Mouse (Mus musculus) neural tube, embryonic 12.5 days (tissue): ENCODE measurements around the gene Pemt. TPM values are rescaled to one million over a fixed set of nuclear protein-coding genes. Genes with fewer than 3 reads are reported as not detected.

Source experiments
- ATAC-seq: fragments of 200-750 bp; cut with Nextera tagmentation; 2 replicates; pipeline ENCODE4 v1.8.0; 2017; ENCODE audit warnings: low read depth, mild to moderate bottlenecking, moderate TSS enrichment, moderate library complexity; ENCODE audit not compliant: low FRiP score
- H3K27ac ChIP-seq: fragments of 300-500 bp; sonication (generic); 2 replicates; pipeline ENCODE4 v1.5.1; 2016
- H3K27me3 ChIP-seq: fragments of 300-500 bp; sonication (generic); replicated peaks from 2 replicates; pipeline ENCODE4 v1.6.1; 2016; ENCODE audit warnings: mild to moderate bottlenecking
- H3K36me3 ChIP-seq: fragments of 300-500 bp; sonication (generic); 2 replicates; pipeline ENCODE4 v1.6.1; 2016; ENCODE audit warnings: mild to moderate bottlenecking
- H3K4me1 ChIP-seq: fragments of 300-500 bp; sonication (generic); 2 replicates; pipeline ENCODE4 v1.6.1; 2016
- H3K4me2 ChIP-seq: fragments of 300-500 bp; sonication (generic); replicated peaks from 2 replicates; pipeline ENCODE4 v1.6.1; 2016; ENCODE audit warnings: mild to moderate bottlenecking
- H3K4me3 ChIP-seq: fragments of 300-500 bp; sonication (generic); 2 replicates; pipeline ENCODE4 v1.5.1; 2016
- H3K9ac ChIP-seq: fragments of 300-500 bp; sonication (generic); 2 replicates; pipeline ENCODE4 v1.6.1; 2016; ENCODE audit warnings: mild to moderate bottlenecking
- H3K9me3 ChIP-seq: fragments of 300-500 bp; sonication (generic); 2 replicates; pipeline ENCODE4 v1.6.1; 2016; ENCODE audit warnings: mild to moderate bottlenecking
- WGBS: fragments of 180-500 bp; shearing (Covaris S2); methylation state at CpG from one replicate; pipeline ENCODE4 v1.1.7; 2016; 5-methylcytosine and 5-hydroxymethylcytosine counted together
- polyA plus RNA-seq: library from polyadenylated mRNA; unstranded; fragments of >200 nt; fragmentation: Nextera tagmentation; extraction: Ambion mirVana; gene quantifications from 2 replicates; pipeline ENCODE4 v1.2.1, GENCODE M21; 2016

The Pemt gene
- polyA plus RNA-seq, 1 experiment from 2014 or later, result 6.1 TPM

- 78% methylated on average over 15 of the region's 15 CpGs for WGBS
- Histone ChIP-seq H3K4me1 (no peaks in the 10 kb centered on the region), H3K27me3 (no peaks in the 10 kb centered on the region)
Observed at GRCm38 (mm10) chr11:60073936-60074502, 27.7 kb upstream of the Pemt start.

GRCm38 (mm10) chr11:60073121-60073520, 26.8 kb upstream of the Pemt start:
- Histone ChIP-seq H3K4me1 (no peaks in the 10 kb centered on the region), H3K9ac (no peak overlapping the region), H3K36me3 (no peaks in the 10 kb centered on the region), H3K27ac (no peak overlapping the region), H3K27me3 (no peaks in the 10 kb centered on the region), H3K9me3 (no peaks in the 10 kb centered on the region), H3K4me3 (no peak overlapping the region), H3K4me2 (no peak overlapping the region)
- ATAC-seq, result no peak

More at GRCm38 (mm10) chr11:60073936-60074502, 27.7 kb upstream of the Pemt start:
- Histone ChIP-seq H3K36me3 (no peaks in the 10 kb centered on the region), H3K4me3 (no peak overlapping the region), H3K4me2 (no peak overlapping the region), H3K9ac (no peak overlapping the region), H3K9me3 (no peaks in the 10 kb centered on the region), H3K27ac (no peak overlapping the region)
- no peak for ATAC-seq

- WGBS, result 90% methylated on average over 6 of the region's 6 CpGs
- Histone ChIP-seq H3K4me3 (no peak overlapping the region), H3K9ac (no peak overlapping the region), H3K27ac (no peak overlapping the region), H3K4me2 (no peak overlapping the region), H3K9me3 (no peaks in the 10 kb centered on the region), H3K36me3 (no peaks in the 10 kb centered on the region), H3K27me3 (no peaks in the 10 kb centered on the region), H3K4me1 (no peaks in the 10 kb centered on the region)
- no peak for ATAC-seq
Observed at GRCm38 (mm10) chr11:60071221-60071620, 24.9 kb upstream of the Pemt start.

- Histone ChIP-seq H3K4me3 (no peak overlapping the region), H3K9ac (no peak overlapping the region), H3K36me3 (no peaks in the 10 kb centered on the region), H3K27me3 (no peaks in the 10 kb centered on the region), H3K27ac (no peak overlapping the region), H3K4me2 (no peak overlapping the region), H3K9me3 (no peaks in the 10 kb centered on the region), H3K4me1 (no peaks in the 10 kb centered on the region)
- no peak for ATAC-seq
- WGBS, result 42% methylated on average over 8 of the region's 8 CpGs
Observed at GRCm38 (mm10) chr11:60070599-60070998, 24.3 kb upstream of the Pemt start.

- no peak overlapping the region for H3K9ac ChIP-seq
- no peak overlapping the region for H3K4me3 ChIP-seq
- ATAC-seq, result no peak
- H3K9me3 ChIP-seq, result no peaks in the 10 kb centered on the region
- no peaks in the 10 kb centered on the region for H3K36me3 ChIP-seq
- H3K4me2 ChIP-seq, result no peak overlapping the region
- no peak overlapping the region for H3K27ac ChIP-seq
- H3K27me3 ChIP-seq, result no peaks in the 10 kb centered on the region
- no peaks in the 10 kb centered on the region for H3K4me1 ChIP-seq
Observed at GRCm38 (mm10) chr11:60068631-60069030, 22.3 kb upstream of the Pemt start.

- no peak overlapping the region for H3K4me2 ChIP-seq
- H3K9me3 ChIP-seq, result no peaks in the 10 kb centered on the region
- H3K36me3 ChIP-seq, result no peaks in the 10 kb centered on the region
- no peak overlapping the region for H3K4me3 ChIP-seq
- H3K9ac ChIP-seq, result no peak overlapping the region
- no peak overlapping the region for H3K27ac ChIP-seq
- no peaks in the 10 kb centered on the region for H3K4me1 ChIP-seq
- H3K27me3 ChIP-seq, result no peaks in the 10 kb centered on the region
- ATAC-seq, result no peak
- WGBS, result 93% methylated on average over 4 of the region's 4 CpGs
Observed at GRCm38 (mm10) chr11:60067646-60068045, 21.4 kb upstream of the Pemt start.

GRCm38 (mm10) chr11:60065267-60065666, 19.0 kb upstream of the Pemt start:
- Histone ChIP-seq H3K36me3 (no peaks in the 10 kb centered on the region), H3K27ac (no peak overlapping the region), H3K4me3 (no peak overlapping the region), H3K27me3 (no peaks in the 10 kb centered on the region), H3K9ac (no peak overlapping the region), H3K4me1 (no peaks in the 10 kb centered on the region), H3K4me2 (no peak overlapping the region), H3K9me3 (no peaks in the 10 kb centered on the region)
- WGBS, result 83% methylated on average over 1 of the region's 1 CpGs
- no peak for ATAC-seq

- ATAC-seq, result no peak
- Histone ChIP-seq H3K9ac (no peak overlapping the region), H3K4me1 (no peaks in the 10 kb centered on the region), H3K4me2 (no peak overlapping the region), H3K27ac (no peak overlapping the region), H3K27me3 (no peaks in the 10 kb centered on the region), H3K9me3 (no peaks in the 10 kb centered on the region), H3K36me3 (no peaks in the 10 kb centered on the region), H3K4me3 (no peak overlapping the region)
- WGBS, result 78% methylated on average over 4 of the region's 4 CpGs
Observed at GRCm38 (mm10) chr11:60061504-60062006, 15.3 kb upstream of the Pemt start.

- Histone ChIP-seq H3K9me3 (no peaks in the 10 kb centered on the region), H3K4me3 (no peak overlapping the region), H3K36me3 (no peaks in the 10 kb centered on the region), H3K9ac (no peak overlapping the region), H3K27ac (no peak overlapping the region), H3K27me3 (no peaks in the 10 kb centered on the region), H3K4me1 (no peaks in the 10 kb centered on the region), H3K4me2 (no peak overlapping the region)
- 95% methylated on average over 2 of the region's 2 CpGs for WGBS
- ATAC-seq, result no peak
Observed at GRCm38 (mm10) chr11:60060026-60060425, 13.7 kb upstream of the Pemt start.

- 91% methylated on average over 10 of the region's 10 CpGs for WGBS
Observed at GRCm38 (mm10) chr11:60058441-60058840, 12.2 kb upstream of the Pemt start.

GRCm38 (mm10) chr11:60057987-60058386, 11.7 kb upstream of the Pemt start:
- no peak overlapping the region for H3K4me2 ChIP-seq
- no peaks in the 10 kb centered on the region for H3K4me1 ChIP-seq
- no peaks in the 10 kb centered on the region for H3K36me3 ChIP-seq
- no peak overlapping the region for H3K9ac ChIP-seq
- H3K9me3 ChIP-seq, result no peaks in the 10 kb centered on the region
- no peak overlapping the region for H3K27ac ChIP-seq
- no peak for ATAC-seq
- no peaks in the 10 kb centered on the region for H3K27me3 ChIP-seq
- H3K4me3 ChIP-seq, result no peak overlapping the region
- WGBS, result 78% methylated on average over 2 of the region's 2 CpGs

More at GRCm38 (mm10) chr11:60058441-60058840, 12.2 kb upstream of the Pemt start:
- Histone ChIP-seq H3K9me3 (no peaks in the 10 kb centered on the region), H3K27ac (no peak overlapping the region), H3K4me3 (no peak overlapping the region), H3K9ac (no peak overlapping the region), H3K27me3 (no peaks in the 10 kb centered on the region), H3K4me1 (no peaks in the 10 kb centered on the region), H3K36me3 (no peaks in the 10 kb centered on the region), H3K4me2 (no peak overlapping the region)
- no peak for ATAC-seq

GRCm38 (mm10) chr11:60056520-60056919, 10.2 kb upstream of the Pemt start:
- ATAC-seq, result no peak
- WGBS, result 81% methylated on average over 6 of the region's 6 CpGs
- Histone ChIP-seq H3K27ac (no peak overlapping the region), H3K36me3 (no peaks in the 10 kb centered on the region), H3K4me2 (no peak overlapping the region), H3K4me3 (no peak overlapping the region), H3K27me3 (no peaks in the 10 kb centered on the region), H3K9me3 (no peaks in the 10 kb centered on the region), H3K4me1 (no peaks in the 10 kb centered on the region), H3K9ac (no peak overlapping the region)

GRCm38 (mm10) chr11:60048841-60049240, 2.6 kb upstream of the Pemt start:
- no peak overlapping the region for H3K27ac ChIP-seq
- WGBS, result 88% methylated on average over 2 of the region's 2 CpGs
- no peak for ATAC-seq

More at GRCm38 (mm10) chr11:60048841-60049240, 2.6 kb upstream of the Pemt start:
- Histone ChIP-seq H3K4me3 (no peak overlapping the region), H3K4me2 (no peak overlapping the region), H3K9me3 (no peaks in the 10 kb centered on the region), H3K4me1 (no peaks in the 10 kb centered on the region), H3K36me3 (no peaks in the 10 kb centered on the region), H3K9ac (no peak overlapping the region), H3K27me3 (no peaks in the 10 kb centered on the region)
